Mouse (Mus musculus): Measurements from ENCODE around the gene Tmem175. TPM values are rescaled to one million over a fixed set of nuclear protein-coding genes. Genes with fewer than 3 reads are reported as not detected.
A peak's percentile ranks its signal among the peaks of the same experiment; 100 is the strongest.

Tmem175 gene
- polyA plus RNA-seq, 1 experiment from 2014 or later: 21.0 TPM

DNA sequence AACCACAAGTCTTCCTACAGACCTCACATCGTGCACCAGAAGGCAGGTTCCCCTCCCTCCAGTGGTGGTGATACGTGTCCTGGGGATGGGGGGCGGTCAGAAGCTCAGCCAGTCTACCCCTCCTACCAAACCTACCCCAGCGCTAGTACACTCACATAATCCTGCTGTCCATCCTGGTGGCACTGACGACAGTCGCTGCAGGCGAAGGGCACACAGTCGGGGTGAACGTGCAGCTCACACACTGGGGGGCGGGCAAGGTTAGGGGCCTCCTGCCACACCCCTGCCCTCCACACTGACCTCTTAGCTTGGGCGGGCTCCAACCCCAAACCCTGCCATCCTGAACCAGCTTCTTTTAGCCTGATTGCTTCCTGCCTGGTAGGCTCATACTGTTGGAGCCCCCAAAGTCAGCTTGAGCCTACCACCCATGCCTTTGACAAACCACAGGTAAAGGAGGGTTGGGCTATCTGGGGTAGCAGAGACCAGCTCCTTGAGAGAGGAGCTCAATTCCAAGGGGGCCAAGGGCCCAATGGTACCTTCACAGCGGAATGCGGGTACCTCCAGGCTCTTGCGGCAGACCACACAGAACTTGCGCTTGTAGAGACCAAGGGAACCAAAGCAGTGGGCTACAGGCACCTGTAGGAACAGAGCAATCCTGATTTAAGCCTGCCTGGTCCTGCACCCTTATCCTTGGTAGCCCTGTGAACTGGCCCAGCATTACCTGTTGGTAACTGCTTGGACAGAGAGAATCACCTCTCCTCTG, 26.5 kb downstream of the Tmem175 start:
- DNase-seq (ENCODE audit: low spot score) (no peak), ATAC-seq (replicated peaks; ENCODE audit: insufficient number of reproducible peaks, low FRiP score, low TSS enrichment, low read depth) (no peak)
- no peaks in the 10 kb centered on the region for H3K9me3 ChIP-seq (replicated peaks; ENCODE audit: control insufficient read depth, low read length)
- H3K9ac ChIP-seq (replicated peaks; ENCODE audit: low read length): no peak overlapping the region
- no peak overlapping the region for H3K4me2 ChIP-seq (ENCODE audit: low read depth, low read length)
- no peak overlapping the region for H3K27ac ChIP-seq (replicated peaks; ENCODE audit: low read depth, low read length)
- H3K27me3 ChIP-seq (ENCODE audit: control insufficient read depth, insufficient read depth, low read length): no peaks in the 10 kb centered on the region
- peaks cover 4% of the 10 kb centered on the region; the same call in 1 of the 2 replicates for H3K4me1 ChIP-seq (ENCODE audit: control insufficient read depth, insufficient read depth, low read length)
- no peak overlapping the region for H3K4me3 ChIP-seq (ENCODE audit: low read depth, low read length)
- 89% methylated on average over 15 of the region's 15 CpGs for WGBS
- peaks cover 4% of the 10 kb centered on the region; the same call in 1 of the 2 replicates for H3K36me3 ChIP-seq (replicated peaks; ENCODE audit: control insufficient read depth, insufficient read depth, low read depth, low read length)

DNA sequence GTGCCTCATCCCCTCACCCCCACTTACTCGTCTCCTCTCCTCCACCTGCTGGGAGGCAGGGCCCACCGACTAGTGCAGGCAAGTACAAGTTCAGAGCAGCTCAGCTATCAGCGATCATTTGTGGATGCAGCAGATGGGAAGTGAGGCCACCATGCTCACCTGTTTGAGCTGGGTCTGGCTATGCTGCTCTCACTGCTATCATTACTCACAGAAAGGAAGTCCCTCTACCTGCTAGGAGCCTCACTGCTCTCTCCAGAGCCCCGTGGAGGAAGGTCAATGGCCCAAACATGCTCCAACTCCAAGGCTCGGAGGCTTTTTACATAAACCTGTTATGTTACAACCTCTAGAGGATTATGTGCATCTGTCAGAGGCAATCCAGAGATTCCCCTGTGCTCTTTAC, 27.8 kb downstream of the Tmem175 start:
- 85% methylated on average over 5 of the region's 5 CpGs for WGBS
- H3K4me3 ChIP-seq (ENCODE audit: low read depth, low read length): no peak overlapping the region
- H3K27ac ChIP-seq (replicated peaks; ENCODE audit: low read depth, low read length): no peak overlapping the region
- no peak overlapping the region for H3K9ac ChIP-seq (replicated peaks; ENCODE audit: low read length)
- peaks cover 4% of the 10 kb centered on the region; the same call in 1 of the 2 replicates for H3K36me3 ChIP-seq (replicated peaks; ENCODE audit: control insufficient read depth, insufficient read depth, low read depth, low read length)
- no peaks in the 10 kb centered on the region for H3K9me3 ChIP-seq (replicated peaks; ENCODE audit: control insufficient read depth, low read length)
- H3K4me2 ChIP-seq (ENCODE audit: low read depth, low read length): no peak overlapping the region
- DNase-seq (ENCODE audit: low spot score) (no peak), ATAC-seq (replicated peaks; ENCODE audit: insufficient number of reproducible peaks, low FRiP score, low TSS enrichment, low read depth) (no peak)
- peaks cover 4% of the 10 kb centered on the region; the same call in 1 of the 2 replicates for H3K4me1 ChIP-seq (ENCODE audit: control insufficient read depth, insufficient read depth, low read length)
- H3K27me3 ChIP-seq (ENCODE audit: control insufficient read depth, insufficient read depth, low read length): no peaks in the 10 kb centered on the region

- Histone ChIP-seq H3K4me2 (ENCODE audit: low read depth, low read length) (no peak overlapping the region), H3K9ac (replicated peaks; ENCODE audit: low read length) (no peak overlapping the region), H3K4me1 (ENCODE audit: control insufficient read depth, insufficient read depth, low read length) (peaks cover 4% of the 10 kb centered on the region; the same call in 1 of the 2 replicates), H3K4me3 (ENCODE audit: low read depth, low read length) (no peak overlapping the region), H3K36me3 (replicated peaks; ENCODE audit: control insufficient read depth, insufficient read depth, low read depth, low read length) (peaks cover 4% of the 10 kb centered on the region; the same call in 1 of the 2 replicates), H3K9me3 (replicated peaks; ENCODE audit: control insufficient read depth, low read length) (no peaks in the 10 kb centered on the region), H3K27me3 (ENCODE audit: control insufficient read depth, insufficient read depth, low read length) (no peaks in the 10 kb centered on the region), H3K27ac (replicated peaks; ENCODE audit: low read depth, low read length) (no peak overlapping the region)
- ATAC-seq (replicated peaks; ENCODE audit: insufficient number of reproducible peaks, low FRiP score, low TSS enrichment, low read depth) (no peak), DNase-seq (ENCODE audit: low spot score) (no peak)
- 90% methylated on average over 1 of the region's 1 CpGs for WGBS
These were observed 29.0 kb downstream of the Tmem175 start for GRCm38 (mm10) chr5:108658611-108659010.

GRCm38 (mm10) chr5:108659698-108660631, 30.4 kb downstream of the Tmem175 start, which contains the start of gene Idua:
Gene Idua, plus strand, starts transcription at chr5:108660331.
- H3K36me3 ChIP-seq (replicated peaks; ENCODE audit: control insufficient read depth, insufficient read depth, low read depth, low read length): no peaks in the 10 kb centered on the region
- DNase-seq (ENCODE audit: low spot score) (no peak), ATAC-seq (replicated peaks; ENCODE audit: insufficient number of reproducible peaks, low FRiP score, low TSS enrichment, low read depth) (peak; percentile 14; the same call in 1 of the 2 replicates)
- 8% methylated on average over 24 of the region's 24 CpGs for WGBS
- H3K4me3 ChIP-seq (ENCODE audit: low read depth, low read length): peak within 1 kb of the TSS; percentile 88
- H3K4me1 ChIP-seq (ENCODE audit: control insufficient read depth, insufficient read depth, low read length): peaks cover 4% of the 10 kb centered on the region; the same call in 1 of the 2 replicates
- H3K27ac ChIP-seq (replicated peaks; ENCODE audit: low read depth, low read length): no peak within 1 kb of the TSS
- H3K9ac ChIP-seq (replicated peaks; ENCODE audit: low read length): peak within 1 kb of the TSS; percentile 89
- no peaks in the 10 kb centered on the region for H3K27me3 ChIP-seq (ENCODE audit: control insufficient read depth, insufficient read depth, low read length)
- H3K4me2 ChIP-seq (ENCODE audit: low read depth, low read length): peak within 1 kb of the TSS; percentile 85
- no peaks in the 10 kb centered on the region for H3K9me3 ChIP-seq (replicated peaks; ENCODE audit: control insufficient read depth, low read length)

DNA sequence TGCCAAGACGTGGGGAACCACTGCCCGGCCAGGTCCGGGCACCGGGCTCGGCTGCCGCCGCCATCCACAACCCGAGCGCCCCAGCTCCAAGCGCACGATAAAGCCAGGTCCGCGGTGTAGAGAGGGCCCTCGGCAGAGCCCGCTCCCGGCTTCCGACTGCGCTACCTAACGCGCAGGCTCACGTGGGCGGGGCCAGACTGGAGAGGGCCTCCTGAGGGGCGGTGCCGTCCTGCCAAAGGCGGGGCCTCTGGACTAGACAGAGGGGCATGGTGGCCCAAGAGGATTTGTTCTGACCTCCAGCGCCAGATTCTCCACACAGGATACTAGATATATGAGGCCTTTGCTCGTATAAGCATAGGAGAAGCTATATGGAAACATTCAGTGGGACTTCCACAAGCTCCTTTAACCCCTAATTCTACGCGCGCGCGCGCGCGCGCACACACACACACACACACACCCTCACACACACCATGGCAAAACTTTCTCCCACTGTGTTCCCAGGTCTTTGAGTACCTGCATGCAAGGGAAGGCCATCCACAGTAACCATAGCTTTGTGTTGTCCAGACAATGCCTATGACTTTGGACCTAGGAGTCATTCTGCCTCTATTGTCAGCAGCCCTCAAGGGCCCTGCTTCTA, 31.2 kb downstream of the Tmem175 start:
- H3K27ac ChIP-seq (replicated peaks; ENCODE audit: low read depth, low read length): no peak overlapping the region
- DNase-seq (ENCODE audit: low spot score) (peak; percentile 94), ATAC-seq (replicated peaks; ENCODE audit: insufficient number of reproducible peaks, low FRiP score, low TSS enrichment, low read depth) (peak; percentile 98)
- peaks cover 4% of the 10 kb centered on the region; the same call in 1 of the 2 replicates for H3K4me1 ChIP-seq (ENCODE audit: control insufficient read depth, insufficient read depth, low read length)
- no peaks in the 10 kb centered on the region for H3K9me3 ChIP-seq (replicated peaks; ENCODE audit: control insufficient read depth, low read length)
- peak overlapping the region; percentile 89 for H3K9ac ChIP-seq (replicated peaks; ENCODE audit: low read length)
- H3K4me2 ChIP-seq (ENCODE audit: low read depth, low read length): peak overlapping the region; percentile 85
- H3K27me3 ChIP-seq (ENCODE audit: control insufficient read depth, insufficient read depth, low read length): no peaks in the 10 kb centered on the region
- no peaks in the 10 kb centered on the region for H3K36me3 ChIP-seq (replicated peaks; ENCODE audit: control insufficient read depth, insufficient read depth, low read depth, low read length)
- peak overlapping the region; percentile 88 for H3K4me3 ChIP-seq (ENCODE audit: low read depth, low read length)
- 9% methylated on average over 36 of the region's 36 CpGs for WGBS

GRCm38 (mm10) chr5:108662772-108663171, 33.2 kb downstream of the Tmem175 start:
- no peaks in the 10 kb centered on the region for H3K9me3 ChIP-seq (replicated peaks; ENCODE audit: control insufficient read depth, low read length)
- no peak overlapping the region for H3K4me3 ChIP-seq (ENCODE audit: low read depth, low read length)
- no peak overlapping the region for H3K27ac ChIP-seq (replicated peaks; ENCODE audit: low read depth, low read length)
- no peak overlapping the region for H3K4me2 ChIP-seq (ENCODE audit: low read depth, low read length)
- DNase-seq (ENCODE audit: low spot score) (no peak), ATAC-seq (replicated peaks; ENCODE audit: insufficient number of reproducible peaks, low FRiP score, low TSS enrichment, low read depth) (no peak)
- H3K9ac ChIP-seq (replicated peaks; ENCODE audit: low read length): no peak overlapping the region
- WGBS: 82% methylated on average over 4 of the region's 4 CpGs
- H3K27me3 ChIP-seq (ENCODE audit: control insufficient read depth, insufficient read depth, low read length): no peaks in the 10 kb centered on the region
- H3K4me1 ChIP-seq (ENCODE audit: control insufficient read depth, insufficient read depth, low read length): peaks cover 4% of the 10 kb centered on the region; the same call in 1 of the 2 replicates
- no peaks in the 10 kb centered on the region for H3K36me3 ChIP-seq (replicated peaks; ENCODE audit: control insufficient read depth, insufficient read depth, low read depth, low read length)

DNA sequence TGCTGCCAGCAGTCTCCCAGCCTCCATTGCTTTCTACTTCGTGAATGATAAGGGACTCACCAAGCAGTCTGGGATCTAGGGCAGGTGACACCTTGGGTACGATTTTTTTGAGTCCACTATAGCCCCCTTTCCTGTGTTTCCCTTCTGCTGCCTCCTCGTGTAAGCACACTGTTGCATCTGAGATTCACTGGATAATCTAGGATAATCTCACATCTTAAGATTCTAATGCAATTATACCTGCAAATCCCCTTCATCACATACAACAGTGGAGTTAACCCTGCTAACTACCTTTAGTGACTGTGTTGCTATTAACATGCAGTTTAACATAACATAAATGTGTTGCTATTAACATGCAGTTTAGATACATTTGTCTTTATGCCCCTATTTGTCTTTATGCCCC, 35.5 kb downstream of the Tmem175 start:
- WGBS: 38% methylated on average over 3 of the region's 3 CpGs
- H3K4me3 ChIP-seq (ENCODE audit: low read depth, low read length): no peak overlapping the region
- H3K9me3 ChIP-seq (replicated peaks; ENCODE audit: control insufficient read depth, low read length): no peaks in the 10 kb centered on the region
- no peak overlapping the region for H3K4me2 ChIP-seq (ENCODE audit: low read depth, low read length)
- H3K4me1 ChIP-seq (ENCODE audit: control insufficient read depth, insufficient read depth, low read length): no peaks in the 10 kb centered on the region; the same call in 1 of the 2 replicates
- H3K9ac ChIP-seq (replicated peaks; ENCODE audit: low read length): no peak overlapping the region
- ATAC-seq (replicated peaks; ENCODE audit: insufficient number of reproducible peaks, low FRiP score, low TSS enrichment, low read depth): no peak
- no peaks in the 10 kb centered on the region for H3K27me3 ChIP-seq (ENCODE audit: control insufficient read depth, insufficient read depth, low read length)
- no peak for DNase-seq (ENCODE audit: low spot score)
- no peak overlapping the region for H3K27ac ChIP-seq (replicated peaks; ENCODE audit: low read depth, low read length)
- no peaks in the 10 kb centered on the region for H3K36me3 ChIP-seq (replicated peaks; ENCODE audit: control insufficient read depth, insufficient read depth, low read depth, low read length)
